Mouse (Mus musculus): ENCODE measurements at regions not wholly inside any gene's neighbourhood (a gene's known extent, or its start where the extent isn't known, plus 50 kb on each side); places are given as distances from the start of the nearest gene placed in this dataset.

GRCm38 (mm10) chr8:77774551-77775335 is 50.5 kb upstream of the Ednra start:
- no peak for DNase-seq (ENCODE audit: low read depth in 2 of 2, low spot score in 2 of 2)

GRCm38 (mm10) chr8:77775526-77775925 is 51.3 kb upstream of the Ednra start:
- no peak for DNase-seq (ENCODE audit: low read depth in 2 of 2, low spot score in 2 of 2)

GRCm38 (mm10) chr8:77777597-77777996 is 53.3 kb upstream of the Ednra start:
- DNase-seq (ENCODE audit: low read depth in 2 of 2, low spot score in 2 of 2), result no peak

GRCm38 (mm10) chr8:77785676-77786255 is 61.5 kb upstream of the Ednra start:
- no peak for DNase-seq (ENCODE audit: low read depth in 2 of 2, low spot score in 2 of 2)

GRCm38 (mm10) chr8:77794911-77795310 is 70.6 kb upstream of the Ednra start:
- no peak for DNase-seq (ENCODE audit: low read depth in 2 of 2, low spot score in 2 of 2)

- no peak for DNase-seq (ENCODE audit: low read depth in 2 of 2, low spot score in 2 of 2)
Observed at GRCm38 (mm10) chr8:77803147-77803903, 79.1 kb upstream of the Ednra start.

GRCm38 (mm10) chr8:77804536-77804935 is 80.3 kb upstream of the Ednra start:
- DNase-seq (ENCODE audit: low read depth in 2 of 2, low spot score in 2 of 2), result no peak

- DNase-seq (ENCODE audit: low read depth in 2 of 2, low spot score in 2 of 2), result no peak
Observed at GRCm38 (mm10) chr8:77804956-77805355, 80.7 kb upstream of the Ednra start.

GRCm38 (mm10) chr8:77805657-77806056 is 81.4 kb upstream of the Ednra start:
- DNase-seq (ENCODE audit: low read depth in 2 of 2, low spot score in 2 of 2), result no peak

GRCm38 (mm10) chr8:77814796-77815647 is 90.8 kb upstream of the Ednra start:
- no peak for DNase-seq (ENCODE audit: low read depth in 2 of 2, low spot score in 2 of 2)

GRCm38 (mm10) chr8:77815648-77815971 is 91.3 kb upstream of the Ednra start:
- no peak for DNase-seq (ENCODE audit: low read depth in 2 of 2, low spot score in 2 of 2)

GRCm38 (mm10) chr8:77816217-77816616 is 92.0 kb upstream of the Ednra start:
- DNase-seq (ENCODE audit: low read depth in 2 of 2, low spot score in 2 of 2), result no peak

- DNase-seq (ENCODE audit: low read depth in 2 of 2, low spot score in 2 of 2), result no peak
Observed at GRCm38 (mm10) chr8:77825786-77826185, 101.5 kb upstream of the Ednra start.

GRCm38 (mm10) chr8:77826255-77826654 is 102.0 kb upstream of the Ednra start:
- no peak for DNase-seq (ENCODE audit: low read depth in 2 of 2, low spot score in 2 of 2)

- DNase-seq (ENCODE audit: low read depth in 2 of 2, low spot score in 2 of 2), result no peak
Observed at GRCm38 (mm10) chr8:77828079-77828478, 103.8 kb upstream of the Ednra start.

- no peak for DNase-seq (ENCODE audit: low read depth in 2 of 2, low spot score in 2 of 2)
Observed at GRCm38 (mm10) chr8:77829126-77829748, 105.0 kb upstream of the Ednra start.

GRCm38 (mm10) chr8:77829764-77830163 is 105.5 kb upstream of the Ednra start:
- DNase-seq (ENCODE audit: low read depth in 2 of 2, low spot score in 2 of 2), result no peak

- DNase-seq (ENCODE audit: low read depth in 2 of 2, low spot score in 2 of 2), result no peak
Observed at GRCm38 (mm10) chr8:77834283-77834682, 110.0 kb upstream of the Ednra start.

- DNase-seq (ENCODE audit: low read depth in 2 of 2, low spot score in 2 of 2), result no peak
Observed at GRCm38 (mm10) chr8:77836902-77837489, 112.7 kb upstream of the Ednra start.

GRCm38 (mm10) chr8:77842392-77843139 is 118.3 kb upstream of the Ednra start:
- DNase-seq (ENCODE audit: low read depth in 2 of 2, low spot score in 2 of 2), result no peak
